Mouse (Mus musculus) thymus, adult 2 months (tissue): ENCODE data around the gene Syt8. TPM values are rescaled to one million over a fixed set of nuclear protein-coding genes. Genes with fewer than 3 reads are reported as not detected.

Experiments
- DNase-seq: peaks from one replicate; pipeline ENCODE4 v3.0.0; 2021
- H3K27ac ChIP-seq: fragments of 200-500 bp; 2 replicates; pipeline ENCODE4 v1.5.1; 2012; ENCODE audit warnings: low read length, control low read depth; ENCODE audit not compliant: control insufficient read depth, insufficient read depth
- H3K27me3 ChIP-seq: fragments of 200-500 bp; 2 replicates; pipeline ENCODE4 v1.6.1; 2012; ENCODE audit warnings: mild to moderate bottlenecking, low read length, moderate library complexity, mixed read lengths; ENCODE audit not compliant: control insufficient read depth, insufficient read depth
- H3K36me3 ChIP-seq: fragments of 200-500 bp; 2 replicates; pipeline ENCODE4 v1.6.1; 2012; ENCODE audit warnings: mild to moderate bottlenecking, low read length, moderate library complexity; ENCODE audit not compliant: control insufficient read depth, insufficient read depth
- H3K4me1 ChIP-seq: fragments of 200-500 bp; replicated peaks from 2 replicates; pipeline ENCODE4 v1.6.1; 2012; ENCODE audit warnings: low read length; ENCODE audit not compliant: control insufficient read depth, insufficient read depth
- H3K4me3 ChIP-seq: fragments of 200-500 bp; 2 replicates; pipeline ENCODE4 v1.5.1; 2012; ENCODE audit warnings: mild to moderate bottlenecking, low read length, control low read depth, moderate library complexity; ENCODE audit not compliant: control insufficient read depth, insufficient read depth
- CTCF ChIP-seq: fragments of 200-500 bp; IDR thresholded peaks from 2 replicates; pipeline ENCODE4 v1.5.1; 2012; ENCODE audit warnings: mild to moderate bottlenecking, control low read depth, low read length, moderate library complexity, borderline replicate concordance; ENCODE audit not compliant: control insufficient read depth, poor library complexity, insufficient read depth; ENCODE audit errors: extremely low read depth
- POLR2A ChIP-seq: fragments of 200-500 bp; IDR thresholded peaks from 2 replicates; pipeline ENCODE4 v1.6.1; 2012; ENCODE audit warnings: mild to moderate bottlenecking, low read length, control low read depth, moderate library complexity; ENCODE audit not compliant: control insufficient read depth, poor library complexity, insufficient read depth; ENCODE audit errors: extremely low read depth
- WGBS: fragments of 180-500 bp; shearing (Covaris S2); methylation state at CpG from one replicate; pipeline ENCODE4 v1.1.7; 2018; 5-methylcytosine and 5-hydroxymethylcytosine counted together
- polyA plus RNA-seq: library from polyadenylated mRNA; depleted of rRNA; stranded (reverse); fragments of >200 nt; gene quantifications from 2 replicates; pipeline ENCODE4 v1.2.3, GENCODE M21; 2012

The Syt8 gene
- polyA plus RNA-seq, 1 experiment, result 2.2 TPM

DNA sequence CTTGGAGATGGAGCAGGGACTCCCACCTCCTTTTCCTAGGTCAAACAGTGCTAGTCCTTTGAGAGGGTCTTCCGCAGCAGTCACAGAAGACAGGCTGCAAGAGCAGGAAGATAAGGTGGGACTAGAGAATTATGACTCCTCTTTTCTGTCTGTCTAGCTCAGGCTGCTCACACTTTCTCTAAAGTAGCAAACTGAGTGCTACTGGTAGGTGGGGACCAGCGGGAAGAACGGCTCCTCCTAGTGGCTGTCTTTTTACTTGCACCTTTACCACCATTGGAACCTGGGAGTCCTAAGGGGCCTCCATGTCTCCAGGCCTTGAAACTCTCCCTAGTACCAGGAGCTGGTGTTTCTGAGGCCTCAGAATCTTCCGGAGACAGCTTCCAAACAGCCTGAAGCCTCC lies 874 bp downstream of the Syt8 start:
- TF ChIP-seq POLR2A (no peak), CTCF (no peak)
- Histone ChIP-seq H3K27me3 (no peaks in the 10 kb centered on the region), H3K27ac (no peak overlapping the region), H3K4me3 (no peak overlapping the region), H3K36me3 (no peaks in the 10 kb centered on the region), H3K4me1 (peaks cover 17% of the 10 kb centered on the region)
- DNase-seq, result peak; percentile 72
- 30% methylated on average over 4 of the region's 4 CpGs for WGBS

DNA sequence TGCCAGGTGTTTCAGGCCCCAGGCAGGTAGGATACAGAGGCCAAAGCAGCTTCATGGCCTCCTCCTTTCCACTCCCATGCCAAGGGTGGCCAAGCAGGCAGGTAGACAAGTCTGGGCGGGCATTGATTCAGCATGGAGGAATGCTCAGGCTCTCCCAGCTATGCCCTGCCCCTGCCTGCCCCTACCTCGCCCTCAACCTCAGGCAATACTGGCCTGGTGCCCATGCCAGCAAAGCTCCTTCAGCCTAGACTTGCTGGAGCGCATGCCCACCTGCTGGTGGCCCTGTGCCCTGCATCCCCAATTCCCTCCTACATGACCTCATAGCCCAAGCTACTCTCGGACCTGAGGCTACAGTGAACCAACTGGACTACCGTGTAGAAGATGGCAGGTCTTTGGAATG lies 2.7 kb downstream of the Syt8 start:
- Histone ChIP-seq H3K27ac (no peak overlapping the region), H3K27me3 (no peaks in the 10 kb centered on the region), H3K4me3 (no peak overlapping the region), H3K4me1 (peaks cover 33% of the 10 kb centered on the region), H3K36me3 (no peaks in the 10 kb centered on the region)
- 86% methylated on average over 5 of the region's 5 CpGs for WGBS
- TF ChIP-seq CTCF, result 0 out of 2 replicates have a peak, but pooled peaks have one; percentile 16
- TF ChIP-seq POLR2A, result no peak
- no peak for DNase-seq

DNA sequence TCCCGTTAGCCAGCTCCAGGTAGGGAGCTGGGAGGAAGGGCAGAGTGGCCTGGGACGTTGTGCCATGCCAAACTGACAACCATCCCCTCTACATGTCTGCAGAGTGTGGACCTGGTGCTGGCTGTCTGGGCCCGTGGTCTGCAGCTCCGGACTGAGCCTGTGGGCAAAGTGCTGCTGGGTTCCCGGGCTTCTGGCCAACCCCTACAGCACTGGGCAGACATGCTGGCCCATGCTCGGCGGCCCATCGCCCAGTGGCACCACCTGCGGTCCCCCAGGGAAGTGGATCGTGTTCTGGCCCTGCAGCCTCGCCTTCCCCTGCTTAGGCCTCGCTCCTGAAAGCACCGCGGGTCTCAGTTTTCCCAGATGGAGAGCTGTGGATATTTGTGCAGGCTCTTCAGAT lies 5.3 kb downstream of the Syt8 start:
- TF ChIP-seq POLR2A (no peak), CTCF (no peak)
- no peaks in the 10 kb centered on the region for H3K36me3 ChIP-seq
- no peak overlapping the region for H3K4me3 ChIP-seq
- no peak overlapping the region for H3K27ac ChIP-seq
- DNase-seq, result no peak
- H3K4me1 ChIP-seq, result peaks cover 34% of the 10 kb centered on the region
- no peaks in the 10 kb centered on the region for H3K27me3 ChIP-seq
- 95% methylated on average over 14 of the region's 14 CpGs for WGBS

- no peaks in the 10 kb centered on the region for H3K36me3 ChIP-seq
- DNase-seq, result peak; percentile 75
- H3K4me3 ChIP-seq, result no peak overlapping the region
- peaks cover 37% of the 10 kb centered on the region for H3K4me1 ChIP-seq
- H3K27ac ChIP-seq, result no peak overlapping the region
- H3K27me3 ChIP-seq, result no peaks in the 10 kb centered on the region
- WGBS, result 79% methylated on average over 5 of the region's 5 CpGs
- TF ChIP-seq POLR2A, result no peak
- no peak; the same call in 1 of the 2 replicates for TF ChIP-seq CTCF
Measured at GRCm38 (mm10) chr7:142440657-142441114, 6.0 kb downstream of the Syt8 start.

DNA sequence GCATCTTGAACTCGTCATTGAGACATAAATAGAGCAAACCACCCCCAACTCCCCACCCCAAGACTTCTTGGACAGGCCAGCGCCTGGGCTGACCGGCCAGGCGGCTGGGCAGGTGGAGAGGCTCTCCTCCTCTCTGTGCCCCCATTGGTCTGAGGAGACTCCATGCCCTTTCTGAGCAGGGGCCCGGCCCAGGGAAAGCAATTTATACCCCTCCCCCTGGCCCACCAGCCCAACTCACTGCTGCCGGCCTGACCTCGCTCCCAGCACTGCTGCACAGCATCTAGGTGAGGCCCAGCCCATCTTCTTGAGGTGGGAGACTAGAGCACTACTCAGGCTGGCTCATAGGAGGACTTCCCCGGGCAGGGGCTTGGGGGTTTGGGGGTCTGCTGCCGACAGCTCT lies 6.9 kb downstream of the Syt8 start, which contains the start of gene Tnni2:
TSS of gene Tnni2 (plus strand) at position 224 of the 400 bp plus-strand sequence.
- H3K27ac ChIP-seq, result no peak within 1 kb of the TSS
- no peak for DNase-seq
- TF ChIP-seq POLR2A (no peak), CTCF (no peak)
- no peaks in the 10 kb centered on the region for H3K36me3 ChIP-seq
- peaks cover 41% of the 10 kb centered on the region for H3K4me1 ChIP-seq
- 80% methylated on average over 9 of the region's 9 CpGs for WGBS
- H3K27me3 ChIP-seq, result no peaks in the 10 kb centered on the region
- H3K4me3 ChIP-seq, result no peak within 1 kb of the TSS

DNA sequence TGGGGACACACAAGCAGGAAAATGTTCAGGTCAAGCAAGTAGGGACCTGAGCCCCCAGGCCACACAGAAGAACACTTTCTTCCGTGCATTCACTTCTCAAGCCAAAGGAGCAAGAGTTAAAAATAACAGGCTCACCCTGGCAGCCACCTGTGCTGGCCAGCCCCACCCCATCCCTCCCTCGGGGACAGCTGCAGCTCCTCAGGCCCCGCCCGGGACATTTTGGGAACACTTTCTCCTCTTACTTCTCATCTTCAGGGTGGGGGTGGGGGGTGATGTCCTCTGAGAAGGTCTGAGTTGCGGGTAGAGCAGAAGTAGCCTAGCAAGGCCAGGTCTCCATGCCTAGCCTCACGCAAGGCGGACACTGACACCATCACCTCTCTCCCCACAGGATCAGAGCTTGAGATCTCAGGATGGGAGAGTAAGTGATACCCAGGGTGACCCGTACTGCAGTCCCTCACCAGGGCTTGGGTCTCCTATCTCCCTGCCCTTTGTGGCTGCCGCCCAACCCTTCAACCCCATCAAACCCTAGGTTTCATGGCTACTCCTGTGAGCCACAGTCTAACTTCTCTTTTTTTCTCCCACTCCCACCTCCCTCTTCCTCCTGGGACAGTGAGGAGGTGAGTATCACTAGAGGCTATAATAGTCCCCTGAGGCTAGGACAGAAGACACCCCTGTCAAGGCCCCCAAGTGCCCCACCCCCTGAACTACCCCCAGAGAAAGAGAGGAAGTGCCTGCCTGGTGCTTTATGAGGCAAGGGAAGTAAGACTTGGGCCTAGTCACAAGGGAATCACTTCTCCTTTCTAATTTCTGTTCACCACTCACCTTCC lies 7.6 kb downstream of the Syt8 start:
- H3K4me3 ChIP-seq, result no peak overlapping the region
- 43% methylated on average over 9 of the region's 9 CpGs for WGBS
- no peak overlapping the region; the same call in 1 of the 2 replicates for H3K27ac ChIP-seq

More for the DNA sequence above, 7.6 kb downstream of the Syt8 start:
- peaks cover 44% of the 10 kb centered on the region for H3K4me1 ChIP-seq
- TF ChIP-seq CTCF, result no peak
- TF ChIP-seq POLR2A, result no peak
- H3K36me3 ChIP-seq, result no peaks in the 10 kb centered on the region
- H3K27me3 ChIP-seq, result no peaks in the 10 kb centered on the region
- no peak for DNase-seq
